Comparison of ENCODE assay signal across 1 mouse cellular context in the genomic region with DNA sequence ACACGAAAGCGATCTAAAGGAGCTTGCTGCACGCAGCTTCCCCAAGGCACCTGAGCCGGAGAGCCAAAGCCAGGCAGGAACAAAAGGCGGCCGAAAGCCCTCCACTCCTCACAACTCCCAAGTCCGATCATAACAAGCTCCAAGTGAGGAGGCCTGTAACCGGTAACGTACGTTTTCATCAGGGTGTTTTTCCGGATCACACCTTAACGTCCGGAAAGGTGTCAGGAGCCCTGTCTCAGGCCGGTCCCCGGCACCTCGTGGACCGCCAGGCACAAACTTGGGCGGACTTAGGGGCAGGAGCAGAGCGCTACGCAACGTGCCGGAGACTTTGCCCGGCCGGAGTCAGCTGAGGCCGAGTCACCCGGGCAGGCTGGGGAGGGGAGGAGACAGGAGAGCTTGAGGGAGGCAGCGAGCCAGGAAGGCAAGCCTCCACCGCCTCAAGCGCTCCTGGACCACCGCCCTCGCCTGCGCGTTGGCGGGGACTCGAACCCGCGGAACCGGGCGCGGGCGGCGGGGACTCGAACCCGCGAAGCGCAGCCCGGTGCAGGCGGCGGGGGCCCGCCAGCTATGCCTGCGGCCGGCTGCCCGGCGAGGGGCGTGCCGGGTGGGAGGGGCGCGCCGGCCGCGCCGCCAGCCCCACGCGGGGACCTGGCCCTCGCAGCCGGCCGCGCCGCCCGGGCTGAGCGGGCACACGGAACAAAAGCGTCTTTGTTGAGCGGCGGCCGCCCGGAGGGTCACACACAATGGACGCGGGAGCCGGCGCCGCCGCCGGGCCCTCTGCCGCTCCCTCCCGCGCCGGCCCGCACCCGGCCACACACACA.
A peak's percentile ranks its signal among the peaks of the same experiment; 100 is the strongest.
TF ChIP-seq lines count a peak whose summit lies in the region.

No protein-coding gene starts in this region.

TF ChIP-seq in CH12.LX, 34 proteins besides CTCF, POLR2A, EP300 and RAD21 (continued from another document):
- TF ChIP-seq CHD1 (IDR thresholded peaks at IDR 0.05; ENCODE audit: low read depth, low read length) (no peak), ZNF384 (IDR thresholded peaks at IDR 0.05; ENCODE audit: low read depth, low read length) (no peak), IRF4 (IDR thresholded peaks at IDR 0.05; ENCODE audit: low read depth, low read length) (no peak), MAZ (IDR thresholded peaks at IDR 0.05; ENCODE audit: low read depth, low read length) (no peak), USF2 (conservative IDR thresholded peaks at IDR 0.05; ENCODE audit: low read depth, low read length) (no peak), MXI1 (IDR thresholded peaks at IDR 0.05; ENCODE audit: low read depth, low read length) (peak; percentile 57; the same call in 1 of the 2 replicates), BHLHE40 (IDR thresholded peaks at IDR 0.05; ENCODE audit: low read depth, low read length) (peak; percentile 47; the same call in 1 of the 2 replicates), SMC3 (IDR thresholded peaks at IDR 0.05; ENCODE audit: low read depth, low read length) (no peak), CHD2 (IDR thresholded peaks at IDR 0.05; ENCODE audit: low read length) (no peak)
